Mouse (Mus musculus) cerebellum, postnatal 14 days (tissue): Measurements from ENCODE around the gene Naa20.
"Not testable (repeated sequence)": the region's sequence is repeated elsewhere in the genome, so short reads cannot be mapped to it uniquely, and the experiment has no call there.

ENCODE experiments used
- DNase-seq, 2 experiments: peaks; one replicate each; pipeline ENCODE4 v3.0.0; 2021; ENCODE audit warnings: mixed read lengths in 2 of 2

Gene Naa20

DNA sequence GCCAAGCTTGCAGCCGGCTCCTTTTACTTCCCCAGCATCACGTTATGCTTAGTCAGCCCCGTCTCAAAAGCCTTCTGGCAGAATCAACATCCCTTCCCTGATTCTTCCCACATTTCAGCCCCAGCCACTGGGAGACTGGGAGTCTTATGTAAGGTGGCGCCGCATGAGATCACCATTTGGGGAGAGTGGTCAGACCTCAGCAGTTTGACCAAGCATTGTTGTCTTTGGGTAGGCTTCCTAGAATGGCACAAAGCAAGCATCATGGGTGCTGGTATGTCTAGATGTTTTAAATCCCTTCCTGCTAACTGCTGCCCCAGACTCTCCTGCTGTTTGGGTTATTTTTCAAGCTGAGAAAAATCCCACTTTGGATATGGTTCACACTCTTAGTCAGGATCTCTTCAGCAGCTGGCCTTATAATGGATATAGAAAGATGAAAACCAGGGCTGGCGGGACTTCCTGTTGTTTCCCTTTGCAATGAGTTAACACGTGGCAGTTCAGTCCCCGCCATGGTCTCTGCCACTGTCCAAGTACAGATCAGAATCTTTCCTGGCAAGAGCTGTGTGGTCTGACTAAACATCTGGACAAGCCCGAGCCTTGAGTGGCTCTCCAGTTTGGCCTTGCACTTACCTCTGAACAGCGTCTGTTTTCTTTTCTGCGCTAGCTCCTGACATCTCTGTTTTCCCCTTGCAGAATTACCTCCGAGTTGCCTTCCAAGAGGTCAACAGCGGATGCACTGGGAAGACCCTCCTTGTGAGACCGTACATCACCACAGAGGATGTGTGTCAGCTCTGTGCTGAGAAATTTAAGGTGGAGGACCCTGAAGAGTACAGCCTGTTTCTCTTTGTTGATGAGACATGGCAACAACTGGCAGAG lies 16.8 kb upstream of the Naa20 start:
- no peak for DNase-seq

DNA sequence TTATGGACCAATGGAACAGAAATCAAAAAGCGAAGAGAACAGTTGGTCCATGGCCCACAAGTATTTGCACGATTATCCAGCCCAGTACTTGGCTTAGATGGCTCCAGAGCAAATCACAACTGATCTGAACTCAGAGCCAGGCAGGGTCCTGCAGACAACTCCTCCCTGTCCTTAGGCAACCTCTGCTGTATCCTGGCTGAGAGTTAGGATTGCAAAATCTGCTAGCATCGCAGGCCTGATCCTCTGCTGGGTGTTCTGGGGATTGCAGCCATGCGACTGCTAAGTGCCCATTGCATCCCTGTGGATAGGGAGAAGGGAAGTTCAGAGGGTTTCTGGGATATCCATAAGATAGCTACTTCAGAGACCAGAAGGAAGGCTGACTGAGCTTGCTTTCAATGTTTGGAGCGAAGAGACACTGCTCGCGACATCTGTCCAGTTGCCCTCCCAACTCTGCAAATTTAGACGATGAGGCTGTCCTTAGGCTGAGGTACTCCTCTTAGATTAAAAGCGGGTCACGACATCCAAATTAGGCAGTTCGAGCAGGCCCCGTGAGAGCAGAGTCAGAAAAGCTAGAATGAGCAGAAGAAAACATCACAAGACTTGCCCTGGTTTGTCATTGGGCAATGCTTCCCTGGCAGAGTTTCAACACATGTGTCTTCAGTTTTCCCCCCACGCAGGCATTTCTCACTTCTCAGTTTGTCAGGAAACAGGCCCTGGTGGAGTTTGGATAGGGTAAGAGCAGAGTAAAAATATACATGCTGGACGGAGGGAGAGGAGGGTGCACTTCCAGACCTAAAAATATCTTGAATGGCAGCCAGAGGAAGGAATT lies 13.7 kb upstream of the Naa20 start:
- DNase-seq, result peak in 1 of 2 experiments; percentile 26

DNA sequence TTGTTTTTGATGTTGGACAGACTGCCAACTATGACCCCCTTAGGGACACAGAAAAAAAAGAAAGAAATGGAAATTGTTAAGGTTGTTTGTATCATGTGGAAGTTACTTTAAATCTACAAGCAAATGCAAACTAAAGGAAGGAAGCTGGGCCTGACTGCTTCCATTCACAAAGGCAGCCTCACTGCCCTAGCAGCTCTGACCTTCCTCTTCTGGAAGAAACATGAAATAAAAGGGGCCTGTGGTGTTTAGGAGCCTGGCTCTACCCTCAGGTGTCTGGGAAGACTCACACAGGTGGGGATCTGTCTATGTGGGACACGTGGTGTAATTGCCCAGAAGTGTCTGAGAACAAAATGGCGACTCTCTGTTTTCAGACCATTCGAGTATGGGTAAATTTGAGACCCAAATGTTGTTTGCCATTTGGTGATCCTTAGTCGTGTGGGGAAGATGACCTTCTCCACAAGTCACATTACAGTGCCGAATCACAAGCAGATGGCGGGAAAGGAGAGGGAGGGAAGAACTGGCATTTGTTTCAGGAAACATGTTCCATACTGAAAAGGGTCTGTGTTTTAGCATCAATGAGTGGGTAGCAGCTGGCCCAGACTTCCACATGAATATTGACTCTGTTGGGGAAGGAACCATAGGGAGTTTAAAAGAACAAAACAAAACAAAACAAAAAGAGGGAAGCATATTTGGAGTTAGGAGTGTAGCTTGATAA lies 13.0 kb upstream of the Naa20 start:
- DNase-seq, result no peak

DNA sequence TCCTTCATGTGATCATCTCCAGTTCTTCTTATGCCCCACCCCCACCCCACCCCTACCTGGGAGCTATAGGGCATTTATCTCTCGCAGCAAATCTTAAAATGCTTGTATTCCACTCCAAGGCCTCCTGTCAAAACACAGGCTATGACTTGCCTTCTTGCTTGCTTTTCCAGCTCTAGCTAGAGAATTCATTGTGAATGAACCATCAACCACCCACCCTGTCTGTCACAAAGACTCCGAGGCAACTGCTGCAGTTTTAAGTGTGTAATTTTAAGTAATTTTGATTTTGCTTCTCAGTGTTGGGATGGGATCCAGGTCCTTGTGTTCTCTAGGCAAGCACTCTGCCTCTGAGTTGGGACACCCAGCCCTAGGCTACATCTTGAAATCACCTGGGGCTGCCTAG lies 11.3 kb upstream of the Naa20 start:
- DNase-seq, result no peak

GRCm38 (mm10) chr2:145893756-145894155 lies 8.1 kb upstream of the Naa20 start:
- DNase-seq, result no peak

DNA sequence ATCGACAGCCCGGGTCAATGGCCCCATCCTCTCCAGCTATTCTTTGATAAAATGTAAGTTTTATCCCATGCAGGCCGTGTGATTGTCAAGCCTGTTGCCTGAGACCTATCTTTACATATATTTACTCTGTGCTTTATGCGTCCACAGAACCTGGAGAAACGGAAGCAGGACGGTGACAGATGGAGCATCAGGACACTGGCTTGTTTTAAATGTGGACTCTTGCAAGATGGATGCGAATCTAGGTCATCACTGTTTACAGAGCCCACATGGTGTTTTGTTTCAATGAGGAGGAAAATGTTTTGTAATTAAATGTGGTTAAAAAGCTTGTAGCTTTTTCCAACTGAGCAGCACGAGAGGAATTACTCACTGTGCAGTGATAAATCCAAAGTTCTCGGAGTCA lies 3.8 kb upstream of the Naa20 start:
- peak; percentile 36 to 50 for DNase-seq

DNA sequence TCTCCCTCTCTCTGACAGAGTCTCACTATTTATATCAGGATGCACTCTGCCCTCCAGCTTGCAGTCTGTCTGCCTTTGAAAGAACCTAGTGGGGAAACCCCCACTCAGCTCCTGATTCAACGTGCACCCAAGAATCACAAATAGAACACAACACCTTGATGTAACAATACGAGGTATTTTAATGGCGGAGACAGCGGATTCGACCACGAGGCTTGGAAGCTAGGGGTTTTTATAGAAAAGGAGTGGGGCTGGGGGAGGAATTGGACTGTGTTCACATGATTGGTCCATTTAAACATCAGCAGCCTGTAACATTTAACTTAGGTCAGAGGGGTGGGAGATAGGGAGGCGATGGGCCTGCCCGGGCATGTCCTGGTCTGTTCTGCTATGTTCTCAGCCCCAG lies 1.6 kb upstream of the Naa20 start:
- not testable (repeated sequence) for DNase-seq

DNA sequence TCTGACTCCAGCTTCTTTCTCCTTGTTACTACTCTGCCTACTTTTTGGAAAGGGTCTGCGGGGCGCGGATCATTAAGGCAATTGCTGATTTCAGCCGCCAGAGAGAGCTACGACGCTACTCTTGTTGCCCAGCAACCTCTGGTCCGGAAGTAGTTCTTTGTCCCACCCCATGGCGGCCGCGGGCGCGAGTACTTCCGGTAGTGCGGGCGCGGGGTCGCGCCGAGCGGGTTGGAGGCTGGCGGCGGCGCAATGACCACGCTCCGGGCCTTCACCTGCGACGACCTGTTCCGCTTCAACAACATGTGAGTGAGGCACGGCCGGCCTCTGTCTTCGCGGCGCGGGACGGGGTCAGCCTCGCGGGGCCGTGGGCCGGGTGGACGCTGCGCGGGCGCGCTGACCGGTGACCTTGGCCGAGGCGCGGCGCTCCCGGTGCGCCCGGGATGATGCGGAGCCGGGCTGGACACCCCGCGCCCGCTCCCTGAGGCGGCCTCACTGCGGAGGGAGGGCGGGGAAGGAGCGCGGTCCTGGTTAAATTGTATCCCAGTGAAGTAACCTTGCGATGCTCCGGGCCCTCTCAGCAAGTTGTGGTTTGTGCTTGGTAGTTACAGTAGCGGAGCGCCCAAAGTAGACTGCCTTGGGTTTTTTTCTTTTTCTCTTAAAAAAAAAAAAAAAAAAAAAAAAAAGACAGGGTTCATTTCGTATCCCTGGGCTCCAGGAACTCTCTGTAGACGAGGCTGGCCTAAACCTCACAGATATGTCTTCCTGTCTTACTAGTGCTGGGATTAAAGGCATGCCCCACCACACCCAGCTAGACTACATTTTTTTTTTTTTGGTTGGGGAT lies 1.4 kb downstream of the Naa20 start:
- DNase-seq, result peak; percentile 94 to 95

DNA sequence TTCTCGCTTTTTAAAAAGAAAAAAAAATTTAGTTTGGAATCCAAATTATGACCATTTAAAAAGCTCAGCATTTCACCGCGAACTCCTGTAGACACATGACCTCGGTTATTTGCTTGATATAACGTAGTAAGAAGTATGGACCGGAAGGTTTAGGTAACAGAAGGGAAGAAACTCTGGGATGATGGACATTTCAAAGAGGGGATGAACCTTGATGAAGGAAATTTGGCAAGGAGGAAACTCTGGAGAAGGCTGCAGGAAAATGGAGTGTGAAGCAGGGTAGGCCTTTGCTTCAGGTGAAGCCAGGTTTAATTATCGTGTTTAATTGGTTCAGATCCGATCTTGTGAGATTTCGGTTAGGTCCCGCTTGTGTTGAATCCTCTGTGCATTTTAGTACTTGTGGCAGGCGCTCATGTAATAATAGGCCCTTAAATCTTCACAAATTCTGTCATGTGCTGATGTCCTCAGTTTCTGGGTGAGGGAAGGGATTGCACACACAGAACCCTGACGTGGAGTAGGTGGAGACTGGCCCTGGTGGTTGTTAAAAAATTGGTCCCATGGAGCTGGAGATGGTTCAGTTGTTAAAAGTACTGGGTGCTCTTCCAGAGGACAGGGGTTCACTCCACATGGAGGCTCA lies 2.2 kb downstream of the Naa20 start:
- DNase-seq, result no peak

DNA sequence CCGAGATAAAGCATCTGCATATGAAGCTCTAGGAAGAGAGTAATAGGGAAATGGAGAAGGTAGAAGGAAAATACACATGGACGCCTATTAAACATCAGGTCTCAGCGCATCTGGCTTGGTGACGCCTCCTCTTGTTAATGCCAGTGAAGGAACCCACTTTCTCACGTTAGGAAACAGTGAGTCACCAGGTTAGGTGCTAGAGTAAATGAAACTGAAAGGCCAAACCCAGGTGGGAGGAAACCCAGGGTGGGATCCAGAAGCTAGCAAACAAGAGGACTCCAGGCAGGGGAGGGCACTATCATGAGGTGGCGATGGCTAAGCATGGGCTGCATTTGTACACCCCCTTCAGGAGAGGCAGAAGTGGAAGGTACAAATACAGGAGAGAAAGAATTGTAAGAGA lies 3.3 kb downstream of the Naa20 start:
- no peak for DNase-seq

DNA sequence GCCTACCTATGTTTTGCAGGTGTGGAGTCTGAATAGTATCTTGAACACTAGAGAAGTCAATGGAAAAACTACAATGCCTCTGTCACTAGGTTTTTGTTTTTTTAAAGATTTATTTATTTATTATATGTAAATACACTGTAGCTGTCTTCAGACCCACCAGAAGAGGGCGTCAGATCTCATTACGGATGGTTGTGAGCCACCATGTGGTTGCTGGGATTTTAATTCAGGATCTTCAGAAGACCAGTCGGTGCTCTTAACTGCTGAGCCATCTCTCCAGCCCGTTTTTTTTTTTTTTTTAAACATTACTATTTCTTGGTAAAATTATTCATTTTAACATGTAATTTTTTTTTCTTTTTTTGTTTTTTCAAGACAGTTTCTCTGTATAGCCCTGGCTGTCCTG lies 4.0 kb downstream of the Naa20 start:
- not testable (repeated sequence) for DNase-seq

DNA sequence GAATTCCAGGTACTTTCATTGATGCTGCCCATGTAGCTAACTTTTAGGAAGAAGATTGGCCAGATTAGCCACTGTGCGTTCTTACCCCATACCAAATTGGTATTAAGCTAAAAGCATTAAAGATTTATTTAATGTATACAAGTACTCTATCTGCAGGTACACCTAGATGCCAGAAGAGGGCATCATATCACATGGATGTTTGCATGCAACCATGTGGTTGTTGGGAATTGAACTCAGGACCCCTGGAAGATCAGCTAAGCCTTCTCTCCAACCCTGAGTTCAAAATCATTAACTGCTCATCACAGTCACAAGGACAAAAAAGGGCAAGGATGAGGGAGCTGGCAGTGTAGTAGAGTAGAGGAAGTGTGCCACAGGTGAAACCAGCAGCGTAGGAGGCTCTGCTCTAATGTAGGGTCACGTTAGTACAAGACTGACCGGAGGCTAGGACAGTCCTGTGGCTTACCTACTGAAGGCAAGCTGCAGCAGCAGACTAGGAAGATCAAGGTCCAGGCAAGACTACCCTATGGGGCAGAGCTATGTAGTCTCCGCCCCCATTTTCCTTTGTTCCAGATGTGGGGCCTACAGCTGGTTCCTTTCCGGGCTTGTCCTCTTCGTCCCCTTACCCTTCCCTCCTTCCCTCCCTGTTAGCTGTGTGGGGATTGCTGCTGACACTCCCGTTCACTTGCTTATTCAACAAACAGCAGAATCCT lies 19.2 kb downstream of the Naa20 start:
- DNase-seq, result no peak

DNA sequence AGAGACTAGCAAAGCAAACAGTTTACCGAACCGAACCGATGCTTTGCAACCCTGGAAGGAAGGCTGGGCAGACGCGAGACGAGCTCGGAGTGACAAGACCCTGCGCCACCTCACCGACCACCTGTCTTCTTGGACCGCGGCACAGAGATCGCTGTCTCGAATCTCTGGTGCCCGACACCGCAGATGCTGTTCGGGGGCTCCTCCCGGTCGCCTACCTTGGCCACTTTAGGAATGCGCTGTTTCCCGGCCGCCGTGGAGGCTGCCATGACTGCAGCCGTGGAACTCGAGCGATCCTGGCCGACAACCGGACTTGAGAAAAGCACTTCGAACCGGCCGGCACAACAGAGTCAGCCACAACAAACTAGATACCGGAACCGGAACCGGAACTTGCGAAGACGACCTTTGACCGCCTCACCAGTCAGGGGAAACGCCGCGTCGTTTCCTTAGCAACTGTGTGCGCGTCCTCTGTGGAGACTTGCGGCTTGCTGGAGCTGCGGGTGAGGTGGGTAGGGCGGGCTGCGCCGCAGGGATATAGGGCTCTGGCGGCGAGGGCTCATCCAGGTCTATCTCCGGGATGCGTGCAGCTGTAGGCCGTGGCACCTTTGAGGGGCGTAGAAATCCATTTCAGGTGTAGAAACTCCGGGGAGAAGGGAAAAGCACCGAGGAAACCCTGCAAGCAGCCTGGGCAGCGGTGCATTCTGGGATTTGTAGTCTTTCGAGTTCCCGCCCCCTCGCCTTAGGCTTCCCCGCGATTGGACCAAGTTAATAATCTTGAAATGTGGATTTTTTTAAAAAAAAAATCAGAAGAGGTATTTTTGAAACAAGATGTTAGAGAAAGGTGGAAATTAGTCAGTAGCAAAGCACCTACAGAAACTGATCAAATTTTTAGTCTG lies 32.7 kb downstream of the Naa20 start, which contains the start of the genes Cfap61 and Crnkl1:
TSS of gene Cfap61 (plus strand) at position 446 of the 893 bp plus-strand sequence.
TSS of gene Crnkl1 (minus strand) at position 676 of the 893 bp plus-strand sequence.
- peak; percentile 94 to 96 for DNase-seq

DNA sequence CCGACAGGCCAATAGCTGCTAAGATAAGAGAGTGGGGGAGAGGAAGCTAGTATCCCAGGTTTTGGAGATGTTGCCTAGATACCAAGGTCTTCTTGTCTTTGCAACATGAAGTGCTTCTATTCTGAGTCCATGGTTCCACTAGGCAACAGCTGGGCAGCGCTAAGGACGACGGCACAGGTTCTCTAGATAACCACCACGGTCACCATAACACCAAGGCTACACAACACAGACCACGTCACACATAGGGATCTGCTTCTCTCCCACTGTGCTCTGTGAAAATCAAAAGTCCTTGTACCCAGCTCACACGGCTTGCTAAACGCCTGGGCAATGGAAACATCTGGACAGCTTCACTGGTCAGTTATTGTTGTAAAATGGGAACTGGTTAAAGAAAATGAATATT lies 35.1 kb downstream of the Naa20 start:
- DNase-seq, result no peak

DNA sequence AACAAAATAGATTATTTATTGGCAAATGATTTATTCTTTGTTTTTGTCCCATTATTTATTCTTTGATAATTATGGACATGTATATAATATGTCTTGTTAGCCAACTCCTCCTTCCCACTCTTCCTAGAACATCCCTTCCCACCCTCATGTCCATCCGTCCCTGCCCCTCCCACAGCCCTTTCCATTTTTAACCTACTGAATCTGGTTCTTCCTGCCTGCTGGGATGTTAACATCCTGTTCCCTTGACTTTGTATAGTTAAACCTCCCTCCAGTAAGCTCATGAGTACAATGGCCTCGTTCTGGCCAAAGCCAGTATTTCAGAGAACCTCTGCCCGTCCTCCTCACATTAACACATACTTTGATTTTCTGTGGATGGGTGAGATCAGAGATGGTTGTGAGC lies 39.5 kb downstream of the Naa20 start:
- DNase-seq, result no peak

DNA sequence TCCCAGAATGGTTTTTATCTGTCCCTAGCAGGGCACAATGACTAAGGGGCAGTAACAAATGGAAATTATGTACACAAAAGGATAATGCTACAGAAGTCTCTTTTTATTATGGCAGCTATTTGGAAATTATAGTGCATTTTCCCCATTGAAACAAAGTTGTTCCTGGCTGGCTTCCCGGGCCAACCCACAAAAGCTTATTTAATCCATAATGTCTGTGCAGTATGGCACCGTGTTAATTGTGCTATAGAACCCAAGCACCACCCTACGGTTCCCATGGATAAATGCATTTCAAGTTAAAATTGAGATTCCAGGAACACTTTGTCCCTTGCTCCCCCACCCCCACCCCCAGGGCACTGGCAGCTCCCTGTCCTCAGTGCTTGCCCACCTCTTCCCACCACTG lies 42.4 kb downstream of the Naa20 start:
- no peak for DNase-seq

- DNase-seq, result no peak
These were observed 46.6 kb downstream of the Naa20 start for GRCm38 (mm10) chr2:145948402-145948954.

DNA sequence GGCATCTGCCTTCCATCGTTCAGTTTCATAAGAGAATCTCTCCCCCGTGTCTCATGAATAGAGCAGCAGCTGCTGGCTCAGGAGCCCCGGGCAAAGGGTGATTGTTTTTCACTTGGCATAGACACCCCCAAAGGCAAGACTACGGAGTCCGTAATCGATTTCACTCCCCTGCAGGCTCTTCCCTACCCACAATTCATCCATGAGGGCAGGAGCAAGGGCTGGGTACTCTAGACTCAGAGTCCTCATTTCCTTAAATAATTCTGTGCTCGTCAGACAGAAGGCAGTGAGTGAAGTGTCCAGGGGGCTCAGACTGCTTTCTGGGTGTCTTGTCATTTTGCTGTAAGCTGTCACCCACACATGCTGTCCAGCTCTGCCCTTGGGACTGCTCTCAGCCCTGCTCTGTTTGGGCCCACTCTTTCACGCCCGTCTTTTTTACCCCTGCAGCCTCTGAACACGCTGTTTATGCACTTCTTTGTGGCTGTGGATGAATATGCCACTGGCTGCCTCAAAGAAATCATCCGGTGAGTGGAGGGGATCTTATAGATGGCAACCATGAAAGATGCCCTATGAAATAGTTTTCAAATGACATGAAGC lies 47.7 kb downstream of the Naa20 start:
- no peak for DNase-seq

- DNase-seq, result no peak
These were observed 48.3 kb downstream of the Naa20 start for GRCm38 (mm10) chr2:145950239-145950638.
